Mouse (Mus musculus): ENCODE measurements at regions not wholly inside any gene's neighbourhood (a gene's known extent, or its start where the extent isn't known, plus 50 kb on each side); places are given as distances from the start of the nearest gene placed in this dataset.

DNA sequence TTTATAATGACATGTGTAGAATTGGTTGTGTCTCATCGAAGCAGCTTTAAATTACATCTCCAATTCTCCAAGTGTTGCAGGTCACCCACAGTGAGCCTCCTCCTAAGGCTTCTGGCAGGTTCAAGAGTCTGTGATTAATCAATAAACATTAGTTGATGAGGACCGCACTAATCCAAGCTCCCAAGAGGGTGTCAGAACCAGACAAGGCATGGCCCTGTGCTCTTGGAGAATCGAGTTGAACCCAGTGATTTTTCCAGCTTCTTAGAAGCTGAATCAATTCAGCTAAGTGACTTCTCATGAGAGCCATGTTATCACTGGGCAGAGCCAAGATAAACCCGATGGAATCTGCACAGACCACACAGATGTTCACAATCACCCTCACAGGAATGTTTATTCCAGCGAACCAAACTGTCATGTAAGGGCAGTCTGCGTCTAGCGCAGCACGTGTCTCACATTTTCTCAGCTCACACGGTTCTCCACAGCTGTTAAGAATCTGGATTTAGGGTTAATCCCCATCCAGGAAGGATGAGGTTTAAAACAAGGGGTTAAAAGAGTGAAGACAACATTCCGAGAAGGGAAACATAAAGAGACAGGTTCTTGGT is 76.4 kb upstream of the Cd93 start:
- intact Hi-C loops (cut with DNase I), result no loop called here
- DNase-seq (ENCODE audit: low spot score in 2 of 2), result no peak

DNA sequence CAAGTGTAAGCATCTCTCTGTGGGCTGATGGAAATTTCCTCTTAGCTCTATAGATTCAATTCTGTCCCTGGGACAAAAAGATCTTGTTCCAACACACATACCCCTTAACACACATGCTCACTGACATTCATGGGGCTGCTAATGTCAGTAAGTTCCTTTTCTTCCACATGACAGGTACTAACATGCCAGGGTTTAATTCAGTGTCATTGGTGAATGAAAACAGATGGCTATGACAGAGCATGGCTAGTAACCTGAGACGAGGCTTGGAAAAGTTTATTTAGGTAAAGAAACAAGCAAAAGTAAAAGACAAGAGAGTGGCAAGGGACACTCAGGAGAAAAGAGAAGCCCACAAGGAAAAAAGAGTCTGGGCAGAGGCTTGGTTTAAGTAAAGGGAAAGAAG is 74.5 kb upstream of the Cd93 start:
- no peak for DNase-seq (ENCODE audit: low spot score in 2 of 2)
- intact Hi-C loops (cut with DNase I), result no loop called here

- intact Hi-C loops (cut with DNase I), result no loop called here
- no peak for DNase-seq (ENCODE audit: low spot score in 2 of 2)
Observed at GRCm38 (mm10) chr2:148510008-148510681, 66.8 kb upstream of the Cd93 start.

DNA sequence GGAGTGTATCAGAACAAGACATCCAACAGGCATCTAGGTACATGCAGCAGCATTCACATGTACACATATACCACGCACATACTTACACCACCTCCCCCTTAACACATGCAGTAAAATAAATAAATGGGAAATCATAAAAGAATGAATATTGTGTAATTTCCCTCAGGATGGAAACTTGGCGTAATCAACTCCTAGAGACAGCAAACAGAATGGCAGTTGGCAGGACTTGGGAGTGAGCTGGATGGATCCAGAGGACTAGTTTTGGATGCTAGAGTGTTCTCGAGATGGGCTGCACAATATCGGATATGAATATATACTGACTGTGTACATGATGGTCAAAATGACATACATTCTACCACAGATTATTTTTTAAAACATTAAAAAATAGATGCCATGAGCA is 66.0 kb upstream of the Cd93 start:
- intact Hi-C loops (cut with DNase I), result no loop called here
- no peak for DNase-seq (ENCODE audit: low spot score in 2 of 2)

DNA sequence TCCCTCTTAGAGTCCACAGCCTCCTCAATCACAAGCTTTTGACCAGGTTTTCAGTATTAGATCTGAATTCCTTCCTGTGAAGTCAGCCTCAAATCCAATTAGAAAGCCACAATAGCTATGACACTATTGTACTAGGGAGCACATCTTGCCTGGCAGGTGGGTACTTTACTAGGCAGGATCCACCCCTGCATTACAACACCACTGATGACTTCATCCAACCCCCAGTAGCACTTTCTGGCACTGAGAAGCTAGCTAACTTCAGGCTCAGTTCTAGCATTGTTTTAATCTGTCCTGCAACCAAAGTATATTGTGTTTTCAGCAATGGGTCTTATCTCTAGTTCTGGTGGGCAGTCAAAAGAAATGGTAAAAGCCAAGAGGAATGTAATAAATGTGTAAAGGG is 64.2 kb upstream of the Cd93 start:
- no peak for DNase-seq (ENCODE audit: low spot score in 2 of 2)
- intact Hi-C loops (cut with DNase I), result no loop called here

DNA sequence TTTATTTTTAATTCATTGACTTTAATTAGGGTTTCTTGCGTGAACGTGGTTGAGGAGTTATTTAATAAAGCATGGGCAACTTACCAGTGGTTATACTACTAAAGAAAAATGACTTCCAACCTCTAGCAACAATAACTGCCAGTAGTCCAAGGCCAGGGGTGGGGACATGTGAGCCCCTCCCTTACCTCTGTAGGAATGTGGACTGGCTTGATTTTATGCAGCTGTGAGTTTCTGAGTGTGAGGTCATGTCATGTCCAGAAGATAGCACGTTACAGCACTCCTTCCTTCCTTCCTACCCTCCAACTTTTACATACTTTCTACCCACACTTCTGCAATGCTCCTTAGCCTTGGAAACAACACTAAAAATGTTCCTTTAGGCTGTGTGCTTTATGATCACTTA is 63.6 kb upstream of the Cd93 start:
- intact Hi-C loops (cut with DNase I), result no loop called here
- no peak for DNase-seq (ENCODE audit: low spot score in 2 of 2)

DNA sequence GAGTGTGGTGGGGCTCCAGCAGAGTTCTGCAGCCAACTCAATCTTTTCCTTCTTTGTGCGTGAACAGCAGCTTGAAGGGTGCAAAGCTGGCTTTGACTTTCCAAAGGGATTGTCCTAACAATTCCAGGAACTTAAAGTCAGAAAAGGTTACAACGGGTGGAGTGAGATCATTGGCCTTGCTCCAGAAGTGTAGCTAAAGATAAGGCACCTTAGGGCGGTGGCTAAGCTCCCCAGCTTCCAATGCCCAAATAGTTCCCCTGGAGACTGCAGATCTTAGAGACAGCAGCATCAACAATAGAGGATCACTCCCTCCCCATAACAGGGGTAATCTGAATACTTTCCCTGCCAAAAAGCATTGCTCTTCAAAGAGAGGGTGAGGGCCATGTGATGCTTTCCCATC is 62.3 kb upstream of the Cd93 start:
- no peak for DNase-seq (ENCODE audit: low spot score in 2 of 2)

GRCm38 (mm10) chr2:148503143-148503854 is 59.9 kb upstream of the Cd93 start:
- intact Hi-C loops (cut with DNase I), result no loop called here

More for the DNA sequence above, 62.3 kb upstream of the Cd93 start:
- intact Hi-C loops (cut with DNase I), result no loop called here

GRCm38 (mm10) chr2:148502321-148502720 is 59.0 kb upstream of the Cd93 start:
- intact Hi-C loops (cut with DNase I), result no loop called here
- DNase-seq (ENCODE audit: low spot score in 2 of 2), result no peak

More at GRCm38 (mm10) chr2:148503143-148503854, 59.9 kb upstream of the Cd93 start:
- no peak for DNase-seq (ENCODE audit: low spot score in 2 of 2)

DNA sequence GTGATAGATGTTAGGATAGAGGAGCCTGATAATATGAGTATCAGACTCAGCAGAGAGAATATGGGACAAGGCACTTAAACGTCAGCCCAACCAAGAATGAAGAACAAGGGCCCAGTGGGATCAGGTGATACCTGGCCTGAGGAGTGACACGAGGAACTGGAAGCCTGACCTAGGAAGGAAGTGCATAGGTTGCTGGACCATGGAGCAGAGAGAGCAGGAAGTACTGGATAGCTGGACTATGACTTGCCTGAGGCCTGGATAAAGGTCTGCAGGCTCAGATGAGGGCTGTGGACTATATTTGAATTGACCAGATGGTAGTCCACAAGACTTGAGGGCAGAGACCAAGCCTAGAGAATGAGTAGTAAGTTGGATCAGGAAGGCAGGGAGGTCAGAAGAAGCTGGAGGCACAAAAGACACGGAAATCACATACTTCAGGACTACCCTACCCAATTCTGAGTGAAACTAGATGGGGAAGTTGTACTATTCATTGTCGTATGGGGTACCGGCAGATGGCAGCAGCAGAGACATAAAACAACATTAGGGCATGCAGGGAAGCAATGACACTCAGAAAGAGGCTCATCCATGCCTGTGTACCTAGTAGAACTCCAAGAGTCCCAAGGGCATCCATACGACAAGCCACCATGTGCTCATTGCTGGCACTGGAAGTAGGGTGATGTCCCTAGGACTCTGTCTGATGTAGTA is 57.0 kb upstream of the Cd93 start:
- intact Hi-C loops (cut with DNase I), result no loop called here
- no peak for DNase-seq (ENCODE audit: low spot score in 2 of 2)

GRCm38 (mm10) chr2:148497452-148498302 is 54.3 kb upstream of the Cd93 start:
- DNase-seq (ENCODE audit: low spot score in 2 of 2), result no peak
- intact Hi-C loops (cut with DNase I), result no loop called here

DNA sequence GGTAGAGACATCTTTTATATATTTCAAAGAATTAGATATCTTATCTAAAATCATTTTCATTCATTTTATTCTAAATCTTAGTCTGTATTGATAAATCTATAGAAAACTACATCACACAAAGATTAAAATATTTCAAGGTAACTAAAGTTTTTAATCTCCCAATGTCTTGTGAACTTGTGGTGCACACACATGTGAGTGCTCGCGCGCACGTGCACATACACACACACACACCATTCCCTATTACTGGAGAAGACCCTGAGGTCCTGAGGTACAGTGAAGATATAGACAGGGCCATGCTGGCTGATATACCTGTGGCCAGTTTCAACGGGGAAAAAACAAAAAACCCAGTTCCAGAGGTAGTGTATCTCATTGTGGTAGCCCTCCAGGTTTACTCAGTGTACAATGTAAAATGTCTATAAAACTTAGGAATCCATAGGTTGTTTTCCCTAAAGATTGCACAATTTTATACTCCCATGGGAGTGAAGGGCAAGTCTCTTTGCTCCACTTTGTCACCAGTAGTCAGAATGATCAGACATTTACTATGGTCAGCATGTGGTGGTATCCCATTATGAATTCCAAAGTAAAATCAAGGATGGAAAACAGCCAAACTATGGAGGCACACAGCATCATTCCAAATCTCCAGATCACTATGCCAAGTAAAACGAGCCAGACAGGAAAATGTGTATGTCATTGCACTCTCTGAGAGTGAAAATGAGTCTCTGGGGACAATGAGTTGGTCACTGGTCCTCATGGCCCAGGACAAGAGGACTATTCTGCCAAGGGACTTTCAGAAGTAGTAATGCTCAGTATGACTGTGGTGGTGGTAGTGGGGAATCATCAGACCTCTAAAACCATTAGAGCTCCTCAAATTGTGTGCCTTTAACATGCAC is 53.0 kb upstream of the Cd93 start:
- DNase-seq (ENCODE audit: low spot score in 2 of 2), result no peak
- intact Hi-C loops (cut with DNase I), result no loop called here

DNA sequence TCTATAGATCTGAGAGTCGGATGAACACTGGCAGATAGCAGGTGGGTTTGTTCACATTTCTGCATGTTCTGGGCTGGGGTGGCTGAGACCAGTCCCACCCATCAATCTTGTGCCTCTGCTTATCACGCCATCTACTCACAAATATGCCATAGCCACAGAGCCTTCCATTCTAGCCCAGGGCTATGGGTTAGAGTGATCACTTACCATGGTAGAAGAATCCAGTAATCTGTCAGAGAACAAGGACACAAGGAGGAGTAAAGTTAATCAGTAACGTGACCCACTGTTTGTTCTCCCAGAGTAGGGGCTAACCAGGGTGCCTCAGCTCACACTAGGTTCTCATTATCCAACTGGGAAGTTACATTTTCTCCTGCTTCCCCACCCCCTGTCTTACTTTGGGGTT is 52.1 kb upstream of the Cd93 start:
- DNase-seq (ENCODE audit: low spot score in 2 of 2), result no peak
- intact Hi-C loops (cut with DNase I), result no loop called here

DNA sequence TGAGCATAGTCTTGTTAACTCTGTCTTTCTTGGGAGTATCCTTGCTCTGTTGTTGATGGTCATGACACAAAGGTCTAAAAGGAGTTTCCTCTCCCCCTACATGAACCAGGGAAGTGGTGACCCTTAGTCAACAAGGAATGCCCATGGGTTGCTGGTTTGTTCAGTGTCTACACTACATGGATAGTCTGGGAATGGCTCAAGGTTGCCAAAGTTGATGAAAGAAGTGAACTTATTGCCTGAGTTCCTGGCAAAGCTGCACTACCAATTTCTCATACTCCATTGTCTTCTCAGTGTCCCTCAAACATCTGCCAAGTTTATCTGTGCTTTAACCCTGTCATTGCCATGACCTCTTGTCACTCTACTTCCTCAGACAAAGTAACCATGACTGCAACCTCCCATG is 49.9 kb upstream of the Cd93 start:
- DNase-seq (ENCODE audit: low spot score in 2 of 2), result no peak
- intact Hi-C loops (cut with DNase I), result no loop called here

Measured in left cerebral cortex, postnatal 14 days (tissue).